Mouse (Mus musculus): ENCODE results near the gene Speer4f1. TPM values are rescaled to one million over a fixed set of nuclear protein-coding genes. Genes with fewer than 3 reads are reported as not detected.

Speer4f1 gene
- not detected in 2 replicates for polyA plus RNA-seq (2015; fragmentation: Nextera tagmentation; extraction: Ambion mirVana)

GRCm38 (mm10) chr5:17475798-17476197 is at the start of gene Speer4f1:
Gene Speer4f1 (plus strand): TSS chr5:17476098.

Other genes with a start within 250 kb of the Speer4f1 start
- not detected in 2 replicates for gene Speer4f2, start 102.9 kb upstream of the Speer4f1 start, polyA plus RNA-seq (2015; fragmentation: Nextera tagmentation; extraction: Ambion mirVana)
- 73.6 and 93.1 TPM in 2 replicates for gene Sema3c, start 98.2 kb downstream of the Speer4f1 start, polyA plus RNA-seq (2015; fragmentation: Nextera tagmentation; extraction: Ambion mirVana)